ENCODE assay signal across 9 mouse cellular contexts in the genomic region with DNA sequence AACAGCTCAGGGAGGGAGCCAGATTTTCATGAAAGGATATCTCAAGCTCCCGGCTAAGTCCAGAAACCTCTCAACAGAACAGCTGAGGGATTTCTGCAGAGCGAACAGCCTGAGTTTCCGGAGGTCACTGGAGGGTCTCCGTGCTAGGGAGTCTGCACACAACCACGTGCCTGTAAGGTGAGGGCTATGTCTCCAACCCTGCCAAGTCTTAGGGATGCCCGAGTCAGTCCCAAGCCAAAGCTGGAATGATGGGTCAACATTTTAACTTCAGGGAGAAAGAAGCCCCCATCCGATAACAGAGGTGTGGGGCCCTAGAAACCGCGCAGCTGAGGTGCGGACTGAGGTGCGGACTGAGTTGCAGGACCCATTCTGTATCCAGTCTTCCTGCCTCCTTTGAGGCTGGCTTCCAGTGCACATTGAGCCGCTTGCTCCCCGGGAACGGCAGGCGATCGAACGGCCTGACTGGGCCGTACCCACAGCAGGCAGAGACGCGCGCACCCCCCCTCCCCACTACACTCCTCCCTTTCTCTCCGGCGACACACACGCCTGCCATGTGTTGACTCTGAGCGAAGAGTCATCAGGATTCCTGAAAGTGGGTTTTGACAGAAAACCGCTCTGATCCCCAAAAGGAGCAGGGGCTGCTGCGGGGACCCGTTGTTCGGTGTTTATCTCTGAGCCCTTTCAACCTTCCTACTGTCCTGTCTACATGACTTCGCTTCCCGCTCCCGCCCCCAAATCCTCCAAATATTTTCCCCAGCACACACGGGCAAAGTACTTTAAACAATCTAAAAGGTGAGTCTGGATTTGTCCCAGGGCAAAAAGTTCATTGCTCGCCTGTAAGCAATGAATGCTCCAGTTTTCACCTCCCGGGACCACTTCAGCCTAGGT. TPM values are rescaled to one million over a fixed set of nuclear protein-coding genes. Genes with fewer than 3 reads are reported as not detected.
A peak's percentile ranks its signal among the peaks of the same experiment; 100 is the strongest.
DNase-seq lines count a peak whose midpoint lies in the region; ATAC-seq and TF ChIP-seq lines count a peak whose summit lies in the region.
"Had no signal": no experiment of that assay in that cellular context is flagged by ENCODE, and none has a peak within 500 bp of the region (broad histone marks: within the 10 kb centered on the region; RNA-seq: fewer than 3 reads in every experiment).

No protein-coding gene starts in this region.

- H3K4me2 ChIP-seq in forebrain, postnatal 0 days (ENCODE audit: low read depth): peak overlapping the region; percentile 72
- H3K4me2 ChIP-seq in kidney, embryonic 15.5 days: peak overlapping the region; percentile 89

- no peaks in the 10 kb centered on the region for H3K36me3 ChIP-seq in forebrain, postnatal 0 days (ENCODE audit: insufficient read depth)
- no peaks in the 10 kb centered on the region for H3K36me3 ChIP-seq in kidney, embryonic 15.5 days
- no peaks in the 10 kb centered on the region for H3K36me3 ChIP-seq in midbrain, embryonic 10.5 days

- peak overlapping the region; percentile 50 for H3K4me3 ChIP-seq in forebrain, postnatal 0 days (ENCODE audit: low read depth, low read length)
- H3K4me3 ChIP-seq in kidney, embryonic 15.5 days (replicated peaks): peak overlapping the region; percentile 56
- H3K4me3 ChIP-seq in midbrain, embryonic 10.5 days: peak overlapping the region; percentile 64

- ATAC-seq in forebrain, postnatal 0 days: no peak
- no peak for ATAC-seq in kidney, embryonic 15.5 days (replicated peaks; ENCODE audit: low FRiP score)
- no peak for ATAC-seq in erythroid progenitor cell, adult 5-6 weeks (replicated peaks; ENCODE audit: low FRiP score, poor library complexity, severe bottlenecking)

- no peak overlapping the region for H3K27ac ChIP-seq in forebrain, postnatal 0 days (ENCODE audit: low read depth, low read length)
- no peak overlapping the region for H3K27ac ChIP-seq in kidney, embryonic 15.5 days
- H3K27ac ChIP-seq in midbrain, embryonic 10.5 days (replicated peaks): peak overlapping the region; percentile 84
- H3K27ac ChIP-seq: macrophage had no signal

- peak; percentile 8 for DNase-seq in layer of hippocampus, adult 11-12 months (ENCODE audit: low spot score)
- no peak for DNase-seq in layer of hippocampus, adult 9-11 months
- peak; percentile 32 for DNase-seq in brain, embryonic 14.5 days (ENCODE audit: low read depth)
- no peak for DNase-seq in forebrain, postnatal 0 days
- peak; percentile 27 for DNase-seq in midbrain, embryonic 10.5 days (ENCODE audit: low spot score)
- no peak for DNase-seq in gastrocnemius, adult 18-20 months (ENCODE audit: low spot score)

- no peak for TF ChIP-seq CTCF in brain, embryonic 14.5 days (IDR thresholded peaks at IDR 0.05; ENCODE audit: borderline replicate concordance, extremely low read depth, insufficient read depth, insufficient read length)
- no peak for TF ChIP-seq CTCF in forebrain, postnatal 0 days (IDR thresholded peaks at IDR 0.05; ENCODE audit: low read depth)

- no peaks in the 10 kb centered on the region; the same call in 1 of the 2 replicates for H3K27me3 ChIP-seq in forebrain, postnatal 0 days (ENCODE audit: insufficient read depth, low read length)
- peaks cover 82% of the 10 kb centered on the region for H3K27me3 ChIP-seq in kidney, embryonic 15.5 days
- peaks cover 96% of the 10 kb centered on the region for H3K27me3 ChIP-seq in midbrain, embryonic 10.5 days (ENCODE audit: low read depth, poor library complexity, severe bottlenecking)

- 33% methylated on average over 35 of the region's 35 CpGs for WGBS in forebrain, postnatal 0 days
- 36% methylated on average over 35 of the region's 35 CpGs for WGBS in kidney, embryonic 15.5 days
- 19% methylated on average over 35 of the region's 35 CpGs for WGBS in midbrain, embryonic 10.5 days

- TF ChIP-seq POLR2A in brain, embryonic 14.5 days (IDR thresholded peaks at IDR 0.05; ENCODE audit: borderline replicate concordance, extremely low read depth, insufficient read depth, insufficient read length, poor library complexity, severe bottlenecking): no peak

- no peaks in the 10 kb centered on the region for H3K4me1 ChIP-seq in forebrain, postnatal 0 days (ENCODE audit: insufficient read depth)
- 0 out of 2 replicates have a peak, but pooled peaks cover 3% of the 10 kb centered on the region for H3K4me1 ChIP-seq in kidney, embryonic 15.5 days
- H3K4me1 ChIP-seq in midbrain, embryonic 10.5 days: peaks cover 14% of the 10 kb centered on the region

- peak overlapping the region; percentile 62 for H3K9ac ChIP-seq in forebrain, postnatal 0 days
- H3K9ac ChIP-seq in kidney, embryonic 15.5 days: peak overlapping the region; percentile 44; the same call in 1 of the 2 replicates

- H3K9me3 ChIP-seq in forebrain, postnatal 0 days (ENCODE audit: low read length): no peaks in the 10 kb centered on the region
- no peaks in the 10 kb centered on the region for H3K9me3 ChIP-seq in kidney, embryonic 15.5 days (replicated peaks)
- H3K9me3 ChIP-seq in midbrain, embryonic 10.5 days (replicated peaks): no peaks in the 10 kb centered on the region

RNA-seq across cellular contexts. Expression of a gene that starts 1.2 kb away (rescaled TPM):
- 36.2 and 37.9 TPM in 2 replicates for polyA plus RNA-seq in brain, embryonic 14.5 days (2012; rRNA removed)
- total RNA-seq in forebrain, postnatal 0 days (2014; rRNA removed): 46.7 and 53.8 TPM in 2 replicates
- polyA plus RNA-seq in forebrain, postnatal 0 days (2015; fragmentation: Nextera tagmentation; extraction: Ambion mirVana): 52.3 and 53.5 TPM in 2 replicates
- 10.7 and 13.2 TPM in 2 replicates for polyA plus RNA-seq in kidney, embryonic 15.5 days (2015; fragmentation: Nextera tagmentation; extraction: Ambion mirVana)
- polyA plus RNA-seq in midbrain, embryonic 10.5 days (2016; fragmentation: Nextera tagmentation; extraction: Ambion mirVana): 9.6 and 11.0 TPM in 2 replicates
- total RNA-seq in erythroid progenitor cell, adult 5-6 weeks (2015; ENCODE audit: low replicate concordance): 6.7 TPM in 1 of 2 replicates, not detected in the other
- 0.08 TPM in 1 of 2 replicates, not detected in the other for total RNA-seq in erythroid progenitor cell, adult 5-6 weeks (2017; ENCODE audit: low replicate concordance)
- total RNA-seq in gastrocnemius, adult 18-20 months (2021): 1 to 10 TPM; 3.6 to 4.3 TPM
- polyA plus RNA-seq: macrophage had no signal

Comparison
In these comparisons a context has a peak if more than half of its experiments do, and no peak if none do; other contexts are left out.
1. DNase-seq: peak in layer of hippocampus, adult 11-12 months (single experiment), brain, embryonic 14.5 days (single experiment) and midbrain, embryonic 10.5 days (single experiment); none in layer of hippocampus, adult 9-11 months (single experiment), forebrain, postnatal 0 days (single experiment) and gastrocnemius, adult 18-20 months (single experiment).
2. Peak in every context shown above with its lines, with median percentiles within 50 percentile points of each other: H3K4me3 ChIP-seq.